Mouse (Mus musculus) liver, embryonic 16.5 days (tissue): ENCODE measurements around the gene Bms1. TPM values are rescaled to one million over a fixed set of nuclear protein-coding genes. Genes with fewer than 3 reads are reported as not detected.

ENCODE experiments used
- ATAC-seq: fragments of 200-750 bp; cut with Nextera tagmentation; 2 replicates; pipeline ENCODE4 v1.8.0; 2017; ENCODE audit warnings: low read depth, mild to moderate bottlenecking, moderate number of reproducible peaks, moderate library complexity
- H3K27ac ChIP-seq: fragments of 300-500 bp; sonication (generic); 2 replicates; pipeline ENCODE4 v1.5.1; 2014; ENCODE audit warnings: mild to moderate bottlenecking, low read length
- H3K27me3 ChIP-seq: fragments of 300-500 bp; sonication (generic); 2 replicates; pipeline ENCODE4 v1.6.1; 2014; ENCODE audit warnings: low read depth, low read length, mixed read lengths; ENCODE audit not compliant: control insufficient read depth, insufficient read depth
- H3K36me3 ChIP-seq: fragments of 300-500 bp; sonication (generic); 2 replicates; pipeline ENCODE4 v1.6.1; 2014; ENCODE audit warnings: mild to moderate bottlenecking; ENCODE audit not compliant: control insufficient read depth, insufficient read depth
- H3K4me1 ChIP-seq: fragments of 300-500 bp; sonication (generic); 2 replicates; pipeline ENCODE4 v1.6.1; 2014; ENCODE audit warnings: low read depth, low read length, mixed read lengths; ENCODE audit not compliant: control insufficient read depth
- H3K4me2 ChIP-seq: fragments of 300-500 bp; sonication (generic); 2 replicates; pipeline ENCODE4 v1.6.1; 2014; ENCODE audit warnings: low read depth, low read length, mixed read lengths
- H3K4me3 ChIP-seq: fragments of 300-500 bp; sonication (generic); 2 replicates; pipeline ENCODE4 v1.5.1; 2014; ENCODE audit warnings: low read depth, mild to moderate bottlenecking, low read length
- H3K9ac ChIP-seq: fragments of 300-500 bp; sonication (generic); 2 replicates; pipeline ENCODE4 v1.6.1; 2014; ENCODE audit warnings: low read depth, low read length
- H3K9me3 ChIP-seq: fragments of 300-500 bp; sonication (generic); replicated peaks from 2 replicates; pipeline ENCODE4 v1.6.1; 2016; ENCODE audit warnings: low read length; ENCODE audit not compliant: control insufficient read depth
- WGBS: fragments of 180-500 bp; shearing (Covaris S2); extraction: QIAGEN DNeasy Blood & Tissue Kit; methylation state at CpG from one replicate; pipeline ENCODE4 v1.1.7; 2014; ENCODE audit not compliant: insufficient replicate concordance; 5-methylcytosine and 5-hydroxymethylcytosine counted together
- microRNA-seq: library from miRNA; unstranded; fragments of <30 nt; microRNA quantifications from one replicate; pipeline ENCODE4, GENCODE M21; 2016
- polyA plus RNA-seq: library from polyadenylated mRNA; unstranded; fragments of >200 nt; fragmentation: Nextera tagmentation; extraction: Ambion mirVana; gene quantifications from 2 replicates; pipeline ENCODE4 v1.2.1, GENCODE M21; 2015

The Bms1 gene
- polyA plus RNA-seq, 1 experiment from 2014 or later, result 15.1 TPM

DNA sequence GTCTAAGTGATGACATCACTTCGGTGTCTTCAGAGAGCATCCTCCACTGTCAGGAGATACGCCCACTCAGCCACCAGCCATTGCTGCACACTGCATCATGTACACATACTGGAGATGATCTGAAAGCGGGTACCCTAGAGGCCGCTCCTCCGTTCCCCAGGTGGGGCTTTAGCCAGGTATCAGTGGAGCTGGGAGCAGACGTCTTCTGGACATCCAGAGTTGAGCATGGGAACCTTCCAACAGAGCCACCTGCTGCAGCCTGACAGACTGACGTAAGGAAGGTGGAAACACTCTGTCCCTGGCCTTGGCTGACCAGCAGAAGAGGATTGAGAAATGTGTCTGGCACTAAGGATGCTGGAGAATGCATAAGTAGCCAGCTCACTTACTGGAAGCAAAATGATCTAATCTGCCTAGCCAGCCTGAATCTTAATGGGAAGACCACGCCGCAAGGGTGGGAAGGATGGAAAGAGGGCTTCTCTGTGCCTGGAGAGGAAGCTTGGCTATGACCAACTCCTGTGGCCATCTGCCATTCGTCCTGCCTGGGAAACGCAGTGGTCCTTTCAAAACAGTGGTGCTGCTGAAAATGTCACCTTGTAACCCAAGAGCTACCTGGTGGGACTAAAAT is 77.3 kb downstream of the Bms1 start:
- no peaks in the 10 kb centered on the region for H3K27me3 ChIP-seq
- 73% methylated on average over 11 of the region's 11 CpGs for WGBS
- no peaks in the 10 kb centered on the region for H3K9me3 ChIP-seq
- no peak overlapping the region for H3K27ac ChIP-seq
- ATAC-seq, result no peak
- no peaks in the 10 kb centered on the region for H3K36me3 ChIP-seq
- no peak overlapping the region for H3K4me3 ChIP-seq
- H3K9ac ChIP-seq, result no peak overlapping the region
- no peaks in the 10 kb centered on the region for H3K4me1 ChIP-seq
- no peak overlapping the region for H3K4me2 ChIP-seq

DNA sequence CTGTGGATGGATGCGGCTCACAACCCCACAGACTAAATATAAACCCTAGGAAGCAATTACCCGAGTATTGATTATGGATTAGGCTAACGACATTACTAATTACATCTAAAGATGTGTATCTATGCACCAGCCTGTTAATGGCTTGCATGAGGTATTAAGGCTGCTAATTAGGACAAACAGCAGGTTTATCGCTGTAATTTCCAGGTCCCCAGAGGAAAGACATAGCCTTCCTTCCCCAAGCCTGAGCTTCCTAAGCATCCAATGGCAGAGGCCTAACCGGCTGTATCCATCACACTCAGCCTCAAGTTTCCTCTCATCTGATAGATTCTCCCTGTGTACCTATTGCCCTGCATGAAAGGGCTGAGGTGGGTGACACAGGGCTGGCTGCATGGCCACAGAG is 81.6 kb downstream of the Bms1 start:
- Histone ChIP-seq H3K9me3 (no peaks in the 10 kb centered on the region), H3K27ac (no peak overlapping the region), H3K27me3 (no peaks in the 10 kb centered on the region), H3K4me3 (no peak overlapping the region), H3K36me3 (no peaks in the 10 kb centered on the region), H3K9ac (no peak overlapping the region), H3K4me2 (no peak overlapping the region), H3K4me1 (no peaks in the 10 kb centered on the region)
- 67% methylated on average over 5 of the region's 5 CpGs for WGBS
- ATAC-seq, result no peak

DNA sequence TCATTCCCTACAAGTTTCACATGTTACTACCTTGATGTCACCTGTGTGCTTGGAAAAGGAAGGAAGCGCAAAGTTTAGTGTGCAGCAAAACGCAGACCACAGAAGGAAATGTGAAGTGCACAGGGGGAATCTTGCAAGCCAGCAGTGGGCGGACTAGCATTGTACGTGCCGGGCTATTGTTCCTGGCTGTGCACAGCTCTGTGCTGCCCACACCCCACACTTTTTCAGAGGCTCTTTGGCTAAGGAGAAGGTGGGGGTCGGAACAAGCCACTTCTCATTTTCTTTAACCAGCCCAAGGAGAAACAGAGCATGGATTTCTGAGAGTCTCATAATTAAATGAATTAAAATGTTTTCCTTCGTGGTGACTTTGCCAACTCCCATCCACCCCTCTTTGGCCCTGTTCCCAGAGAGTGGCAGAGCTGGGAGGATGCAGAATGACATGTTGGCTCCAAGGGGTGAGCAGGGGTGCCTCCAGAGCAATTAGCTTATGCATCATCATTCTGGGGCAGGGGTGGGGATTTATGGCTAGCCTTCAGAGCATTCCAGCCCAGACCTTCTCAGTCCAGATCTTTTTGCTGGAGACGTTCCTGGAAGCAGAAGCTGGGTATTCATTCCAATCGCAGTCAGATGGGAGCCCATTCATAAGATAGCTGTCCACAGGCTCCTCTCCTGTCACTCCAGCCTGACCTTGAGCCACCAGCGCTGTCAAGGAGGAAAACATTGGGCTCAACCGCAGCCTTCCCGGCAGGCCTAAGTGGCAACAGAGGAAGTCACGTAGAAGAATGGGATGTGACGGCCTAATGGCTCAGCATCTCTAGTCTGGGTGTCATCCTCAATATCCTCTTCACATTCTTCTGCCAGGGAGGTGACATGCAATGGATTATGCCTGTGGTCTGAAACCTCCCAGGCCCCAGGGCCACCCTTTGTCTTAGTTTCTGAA is 82.5 kb downstream of the Bms1 start:
- Histone ChIP-seq H3K27me3 (no peaks in the 10 kb centered on the region), H3K9ac (no peak overlapping the region), H3K27ac (no peak overlapping the region), H3K36me3 (no peaks in the 10 kb centered on the region), H3K9me3 (no peaks in the 10 kb centered on the region), H3K4me2 (no peak overlapping the region), H3K4me3 (no peak overlapping the region), H3K4me1 (no peaks in the 10 kb centered on the region)
- no peak for ATAC-seq
- 38% methylated on average over 14 of the region's 14 CpGs for WGBS

DNA sequence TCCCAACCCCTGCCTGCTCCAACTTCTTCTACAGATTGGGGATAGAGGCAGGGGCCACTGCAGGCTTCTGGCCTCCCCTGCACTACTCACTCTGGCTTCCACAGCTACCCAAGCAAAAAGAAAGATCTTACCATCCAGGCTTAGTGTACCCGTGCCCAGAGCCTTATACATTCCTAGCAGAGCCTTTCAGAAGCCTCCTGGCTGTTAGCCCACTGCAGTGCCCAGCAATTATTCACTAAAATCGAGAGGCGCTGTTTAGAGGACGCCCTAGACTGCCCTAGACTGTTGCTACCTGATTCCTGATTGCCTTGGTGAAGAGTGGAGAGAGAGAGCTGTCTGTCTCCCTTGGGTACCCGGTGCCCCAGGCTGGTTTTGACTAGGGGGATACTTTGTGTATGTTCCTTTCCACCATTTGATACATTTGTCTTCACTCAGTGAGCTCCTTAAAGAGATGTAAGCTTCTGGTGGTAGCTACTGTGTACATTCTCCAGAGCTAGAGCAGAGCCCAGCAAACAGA is 83.3 kb downstream of the Bms1 start:
- no peaks in the 10 kb centered on the region for H3K36me3 ChIP-seq
- no peak for ATAC-seq
- no peak overlapping the region for H3K4me2 ChIP-seq
- H3K9ac ChIP-seq, result no peak overlapping the region
- no peaks in the 10 kb centered on the region for H3K27me3 ChIP-seq
- H3K4me1 ChIP-seq, result no peaks in the 10 kb centered on the region
- no peaks in the 10 kb centered on the region for H3K9me3 ChIP-seq
- H3K27ac ChIP-seq, result no peak overlapping the region
- H3K4me3 ChIP-seq, result no peak overlapping the region
- 47% methylated on average over 5 of the region's 5 CpGs for WGBS

DNA sequence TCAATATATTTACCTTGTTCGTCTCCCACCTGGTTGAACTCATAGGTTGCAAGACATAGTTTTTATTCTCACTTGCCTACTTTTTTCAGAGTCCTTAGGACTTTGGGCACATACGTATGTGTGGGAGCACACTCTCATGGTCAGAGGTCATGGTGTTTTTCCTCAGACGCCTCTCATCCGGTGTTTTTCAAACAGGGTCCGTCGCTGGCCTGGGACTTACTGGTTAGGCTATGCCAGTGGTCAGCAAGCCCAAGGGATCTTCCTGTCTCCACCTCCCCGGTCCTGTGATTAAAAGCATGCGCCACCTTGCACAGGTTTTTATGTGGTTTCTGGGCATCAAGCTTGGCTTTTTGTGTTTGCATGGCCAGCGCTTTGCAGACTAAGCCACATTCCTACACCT is 85.4 kb downstream of the Bms1 start:
- Histone ChIP-seq H3K27me3 (no peaks in the 10 kb centered on the region), H3K36me3 (no peaks in the 10 kb centered on the region), H3K4me1 (no peaks in the 10 kb centered on the region), H3K27ac (no peak overlapping the region), H3K9ac (no peak overlapping the region), H3K4me3 (no peak overlapping the region), H3K4me2 (no peak overlapping the region), H3K9me3 (no peaks in the 10 kb centered on the region)
- no peak for ATAC-seq
- WGBS, result 66% methylated on average over 9 of the region's 9 CpGs

Small RNA genes lying within 50 kb of the gene (microRNA-seq; reads per million reads assigned to microRNA genes)
- not detected for gene Gm25953

Other genes with a start within 250 kb of the Bms1 start
- 0.02 and 0.13 TPM in 2 replicates for gene Ret, start 221.8 kb downstream of the Bms1 start, polyA plus RNA-seq
- gene Zfp248, start 36.1 kb upstream of the Bms1 start, polyA plus RNA-seq, result 0.84 and 1.0 TPM in 2 replicates
- 1.1 and 1.4 TPM in 2 replicates for gene Zfp9, start 59.8 kb upstream of the Bms1 start, polyA plus RNA-seq
- gene Ankrd26, start 142.8 kb upstream of the Bms1 start, polyA plus RNA-seq, result 6.3 and 6.5 TPM in 2 replicates